23 mouse cellular contexts compared by ENCODE assay signal in the genomic region with DNA sequence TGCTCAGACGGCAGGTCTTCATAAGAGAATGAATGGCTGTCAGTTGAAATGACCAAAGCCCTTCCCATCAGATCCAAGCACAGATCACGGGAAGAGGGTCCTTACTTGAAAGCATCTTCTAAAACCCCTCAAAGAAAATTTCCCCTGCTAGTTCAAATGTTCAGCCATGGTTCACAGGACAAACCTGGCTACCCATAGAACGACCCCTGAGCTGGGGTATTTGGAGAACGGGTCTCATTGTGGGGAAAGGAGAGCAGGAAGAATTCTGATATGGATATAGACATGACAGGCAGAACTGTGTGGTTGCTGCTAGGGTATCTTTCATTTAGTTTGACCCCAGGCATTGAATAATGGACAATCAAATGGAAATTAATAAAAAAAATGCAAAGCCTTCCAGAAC.
DNase-seq lines count a peak whose midpoint lies in the region; ATAC-seq and TF ChIP-seq lines count a peak whose summit lies in the region.
"Had no signal": no experiment of that assay in that cellular context is flagged by ENCODE, and none has a peak within 500 bp of the region (broad histone marks: within the 10 kb centered on the region; RNA-seq: fewer than 3 reads in every experiment).

No protein-coding gene starts in this region.

- H3K9ac ChIP-seq in midbrain, embryonic 11.5 days (ENCODE audit: low read length) = no peak overlapping the region
- H3K9ac ChIP-seq in midbrain, embryonic 14.5 days (replicated peaks; ENCODE audit: low read length) = no peak overlapping the region
- H3K9ac ChIP-seq in MEL (ENCODE audit: control insufficient read depth, low read depth, low read length, poor library complexity, severe bottlenecking) = no peak overlapping the region

- no peaks in the 10 kb centered on the region for H3K79me2 ChIP-seq in MEL (ENCODE audit: control insufficient read depth, insufficient read depth, low read length, poor library complexity)

- H3K36me3 ChIP-seq in midbrain, embryonic 11.5 days (ENCODE audit: control insufficient read depth, insufficient read depth, low read length) = no peaks in the 10 kb centered on the region
- H3K36me3 ChIP-seq in midbrain, embryonic 14.5 days (ENCODE audit: control insufficient read depth, insufficient read depth, low read length) = no peaks in the 10 kb centered on the region
- peaks cover 0 to 38% of the 10 kb centered on the region in 2 experiments; a peak in 2 of 4 replicates for H3K36me3 ChIP-seq in MEL (ENCODE audit: control insufficient read depth in 1 of 2, insufficient read depth in 2 of 2, low read length in 2 of 2)
- H3K36me3 ChIP-seq: G1E had no signal

- no peak for TF ChIP-seq CTCF in MEL (IDR thresholded peaks at IDR 0.05 in 2 of 3, conservative IDR thresholded peaks at IDR 0.05 in 1 of 3; ENCODE audit: control insufficient read depth in 1 of 3, insufficient read depth in 1 of 3, low read depth in 2 of 3, low read length in 3 of 3, poor library complexity in 1 of 3, severe bottlenecking in 1 of 3)

- WGBS in midbrain, embryonic 11.5 days = 82% methylated on average over 4 of the region's 4 CpGs
- WGBS in midbrain, embryonic 14.5 days = 84% methylated on average over 4 of the region's 4 CpGs

- no peak overlapping the region for H3K27ac ChIP-seq in midbrain, embryonic 11.5 days (ENCODE audit: low read depth, low read length)
- H3K27ac ChIP-seq in midbrain, embryonic 14.5 days (replicated peaks; ENCODE audit: low read depth, low read length) = no peak overlapping the region
- 0 out of 2 replicates have a peak overlapping the region, but pooled peaks have one; percentile 8 for H3K27ac ChIP-seq in MEL (ENCODE audit: control insufficient read depth, low read depth, low read length)

- no peaks in the 10 kb centered on the region for H3K27me3 ChIP-seq in midbrain, embryonic 11.5 days (ENCODE audit: control insufficient read depth, insufficient read depth, low read length)
- no peaks in the 10 kb centered on the region for H3K27me3 ChIP-seq in midbrain, embryonic 14.5 days (ENCODE audit: control insufficient read depth, insufficient read depth, low read length)
- no peaks in the 10 kb centered on the region for H3K27me3 ChIP-seq in MEL (ENCODE audit: control insufficient read depth in 1 of 2, insufficient read depth in 2 of 2, low read length in 2 of 2)
- H3K27me3 ChIP-seq: CH12.LX, Patski had no signal

- TF ChIP-seq RAD21 in MEL (IDR thresholded peaks at IDR 0.05; ENCODE audit: low read depth, low read length) = no peak

- no peak for TF ChIP-seq POLR2A in MEL (IDR thresholded peaks at IDR 0.05; ENCODE audit: control insufficient read depth in 1 of 2, insufficient read depth in 1 of 2, low read depth in 1 of 2, low read length in 2 of 2, poor library complexity in 1 of 2)

- peak; percentile 0 for DNase-seq in embryo, embryonic 10 days (ENCODE audit: low spot score)
- no peak for DNase-seq in embryo, embryonic 10.5 days (ENCODE audit: low spot score)
- DNase-seq in heart, adult 11 months = peak; percentile 65
- DNase-seq in heart, adult 9 months (ENCODE audit: low spot score in 2 of 2) = no peak
- peak; percentile 72 for DNase-seq in midbrain, embryonic 11.5 days (ENCODE audit: low spot score, missing footprints)
- no peak for DNase-seq in midbrain, embryonic 14.5 days
- no peak for DNase-seq in MEL (ENCODE audit: low read depth, low spot score)
- DNase-seq in kidney, postnatal 36 days = no peak
- DNase-seq: adrenal gland, adult 2 months; adrenal gland, adult 8-10 months; adrenal gland, postnatal 10 days; adrenal gland, postnatal 14 days; adrenal gland, postnatal 25 days; adrenal gland, postnatal 36 days; B cell, adult 2 months; cerebellum, adult 11 months; cerebellum, adult 11-12 months; cerebellum, adult 18-20 months had no signal

- H3K4me2 ChIP-seq in midbrain, embryonic 11.5 days = no peak overlapping the region
- H3K4me2 ChIP-seq in midbrain, embryonic 14.5 days (ENCODE audit: low read length) = no peak overlapping the region

- H3K9me3 ChIP-seq in midbrain, embryonic 11.5 days (ENCODE audit: control insufficient read depth, low read length) = no peaks in the 10 kb centered on the region
- H3K9me3 ChIP-seq in midbrain, embryonic 14.5 days (ENCODE audit: control insufficient read depth, low read length) = no peaks in the 10 kb centered on the region
- no peaks in the 10 kb centered on the region for H3K9me3 ChIP-seq in MEL (replicated peaks; ENCODE audit: insufficient read depth, low read length)
- H3K9me3 ChIP-seq: G1E had no signal

- ATAC-seq in midbrain, embryonic 11.5 days (ENCODE audit: low FRiP score) = no peak
- no peak for ATAC-seq in midbrain, embryonic 14.5 days (ENCODE audit: low FRiP score, low TSS enrichment)
- ATAC-seq: activated CD4-positive, CD25-positive, alpha-beta regulatory T cell, adult 4 months; CD4-positive, CD25-positive, alpha-beta regulatory T cell, adult 4 months; Patski had no signal

- TF ChIP-seq EP300 in MEL (IDR thresholded peaks at IDR 0.05; ENCODE audit: low read depth in 1 of 2, low read length in 2 of 2) = no peak

- no peaks in the 10 kb centered on the region for H3K4me1 ChIP-seq in midbrain, embryonic 11.5 days (ENCODE audit: control insufficient read depth, insufficient read depth, low read length)
- H3K4me1 ChIP-seq in midbrain, embryonic 14.5 days (ENCODE audit: control insufficient read depth, insufficient read depth, low read length) = no peaks in the 10 kb centered on the region
- peaks cover 16 to 22% of the 10 kb centered on the region in 2 experiments for H3K4me1 ChIP-seq in MEL (ENCODE audit: control insufficient read depth in 1 of 2, insufficient read depth in 2 of 2, low read length in 2 of 2)

- H3K4me3 ChIP-seq in midbrain, embryonic 11.5 days (ENCODE audit: low read depth, low read length) = no peak overlapping the region
- H3K4me3 ChIP-seq in midbrain, embryonic 14.5 days (replicated peaks; ENCODE audit: low read depth, low read length) = no peak overlapping the region
- H3K4me3 ChIP-seq in MEL (ENCODE audit: control insufficient read depth in 1 of 2, insufficient read depth in 1 of 2, low read depth in 2 of 2, low read length in 2 of 2) = no peak overlapping the region

TF ChIP-seq in MEL, 35 proteins besides CTCF, POLR2A, EP300 and RAD21:
- TF ChIP-seq USF1 (IDR thresholded peaks at IDR 0.05; ENCODE audit: low read depth, low read length) = no peak
- no peak for TF ChIP-seq E2F4 (IDR thresholded peaks at IDR 0.05; ENCODE audit: borderline replicate concordance, low read depth, low read length)
- no peak for TF ChIP-seq POLR2AphosphoS5 (IDR thresholded peaks at IDR 0.05; ENCODE audit: borderline replicate concordance, low read depth, low read length)
- no peak for TF ChIP-seq RCOR1 (IDR thresholded peaks at IDR 0.05; ENCODE audit: low read depth, low read length)
- TF ChIP-seq JUND (IDR thresholded peaks at IDR 0.05; ENCODE audit: low read depth, low read length) = no peak
- no peak for TF ChIP-seq ZNF384 (IDR thresholded peaks at IDR 0.05; ENCODE audit: low read depth, low read length)
- no peak for TF ChIP-seq SIN3A (IDR thresholded peaks at IDR 0.05; ENCODE audit: low read length)
- TF ChIP-seq TBP (IDR thresholded peaks at IDR 0.05; ENCODE audit: low read depth, low read length) = no peak
- TF ChIP-seq GATA1 (IDR thresholded peaks at IDR 0.05; ENCODE audit: low read depth, low read length) = no peak
- TF ChIP-seq MAFK (IDR thresholded peaks at IDR 0.05; ENCODE audit: borderline replicate concordance, low read depth, low read length) = no peak
- TF ChIP-seq MXI1 (IDR thresholded peaks at IDR 0.05; ENCODE audit: low read depth, low read length) = no peak
- no peak for TF ChIP-seq MAZ (IDR thresholded peaks at IDR 0.05; ENCODE audit: low read depth, low read length)
- no peak for TF ChIP-seq UBTF (IDR thresholded peaks at IDR 0.05; ENCODE audit: borderline replicate concordance, insufficient read depth, low read depth, low read length)
- no peak for TF ChIP-seq ZKSCAN1 (IDR thresholded peaks at IDR 0.05; ENCODE audit: low read depth, low read length)
- no peak for TF ChIP-seq ETS1 (IDR thresholded peaks at IDR 0.05; ENCODE audit: low read depth, low read length)
- TF ChIP-seq ZC3H11A (IDR thresholded peaks at IDR 0.05; ENCODE audit: low read depth, low read length) = no peak
- no peak for TF ChIP-seq TCF12 (IDR thresholded peaks at IDR 0.05; ENCODE audit: low read depth, low read length)

Comparison
In these comparisons a context has a peak if more than half of its experiments do, and no peak if none do; other contexts are left out.
1. DNase-seq: peak in embryo, embryonic 10 days (single experiment), heart, adult 11 months (single experiment) and midbrain, embryonic 11.5 days (single experiment); none in embryo, embryonic 10.5 days (single experiment), heart, adult 9 months (0 of 2), midbrain, embryonic 14.5 days (single experiment), MEL (single experiment) and kidney, postnatal 36 days (0 of 2).